Mouse (Mus musculus) stomach, adult 2 months (tissue): ENCODE measurements around the gene Ndufa1. TPM values are rescaled to one million over a fixed set of nuclear protein-coding genes. Genes with fewer than 3 reads are reported as not detected.

Experiments used
- polyA plus RNA-seq: library from polyadenylated mRNA; depleted of rRNA; stranded (reverse); fragments of >200 nt; gene quantifications from 2 replicates; pipeline ENCODE4 v1.2.3, GENCODE M21; 2012; rRNA removed

Gene Ndufa1
- polyA plus RNA-seq: 46.5 and 66.5 TPM in 2 replicates

DNA sequence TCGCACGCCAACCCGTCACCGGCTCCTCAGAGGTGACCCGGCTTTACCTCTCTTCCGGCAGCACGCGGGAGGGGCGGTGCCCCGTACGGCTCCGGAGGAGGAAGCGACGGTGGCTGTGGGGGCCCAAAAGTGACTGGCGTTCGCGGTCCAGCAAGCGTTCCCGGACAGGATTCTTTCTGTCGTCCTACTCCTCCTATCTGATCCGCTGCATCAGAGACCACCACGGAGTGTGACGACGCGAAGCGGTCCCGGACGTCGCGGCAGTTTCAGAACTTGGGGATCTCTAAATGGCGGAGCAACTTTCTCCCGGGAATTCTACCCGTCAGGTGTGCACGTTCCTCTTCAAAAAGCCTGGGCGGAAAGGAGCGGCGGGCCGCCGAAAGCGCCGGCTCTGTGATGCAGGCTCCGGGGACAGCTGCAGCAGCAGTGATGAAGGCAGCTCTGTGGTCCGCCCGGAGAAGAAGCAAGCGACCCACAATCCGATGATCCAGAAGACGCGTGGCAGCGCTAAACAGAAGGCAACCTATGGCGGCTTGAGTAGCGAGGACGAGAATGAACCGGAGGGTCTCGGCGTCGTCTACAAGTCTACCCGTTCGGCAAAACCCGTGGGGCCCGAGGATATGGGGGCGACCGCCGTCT is at the start of gene Ndufa1, which contains the start of gene Rnf113a1:
Gene Ndufa1, minus strand, starts transcription at position 59 of the 639 bp plus-strand sequence.
Gene Rnf113a1, plus strand, starts transcription at position 141 of the 639 bp plus-strand sequence.

DNA sequence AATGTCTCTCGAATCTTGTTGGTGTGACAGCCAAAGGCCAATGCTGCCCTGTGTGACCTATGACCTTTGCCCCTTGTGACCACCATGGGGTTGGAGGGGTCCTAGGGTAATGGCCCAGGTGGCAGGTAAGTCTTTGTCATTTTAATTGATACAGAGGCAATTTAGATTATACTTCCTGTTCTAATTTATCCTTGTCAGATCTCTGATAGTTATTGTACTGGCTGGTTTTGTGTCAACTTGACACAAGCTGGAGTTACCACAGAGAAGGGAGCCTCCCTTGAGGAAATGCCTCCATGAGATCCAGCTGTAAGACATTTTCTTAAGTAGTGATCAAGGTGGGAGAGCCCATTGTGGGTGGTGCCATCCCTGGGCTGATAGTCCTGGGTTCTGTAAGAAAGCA is 31.2 kb upstream of the Ndufa1 start, which contains the start of gene Rhox1:
Gene Rhox1, minus strand, starts transcription at position 101 of the 400 bp plus-strand sequence.

DNA sequence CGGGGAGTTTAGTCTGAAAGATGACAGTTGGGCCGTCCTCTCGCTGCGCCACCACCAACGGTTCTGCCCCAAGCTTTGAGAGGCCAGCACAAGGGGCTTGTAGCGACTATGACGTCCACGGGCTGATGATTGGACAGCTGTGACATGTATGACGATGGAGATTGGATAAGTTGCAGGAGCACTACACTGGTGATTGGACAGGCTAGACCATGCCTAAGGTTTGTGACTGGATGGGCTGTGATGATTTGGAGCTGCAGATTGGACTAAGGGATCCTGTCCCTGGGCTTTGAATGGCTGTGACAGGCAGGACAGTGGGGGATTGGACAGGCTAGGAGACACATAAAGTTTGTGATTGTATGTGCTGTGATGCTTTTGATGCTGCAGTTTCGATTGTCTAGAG is 20.0 kb upstream of the Ndufa1 start, which contains the start of gene Gm9:
Gene Gm9, minus strand, starts transcription at position 101 of the 400 bp plus-strand sequence.

DNA sequence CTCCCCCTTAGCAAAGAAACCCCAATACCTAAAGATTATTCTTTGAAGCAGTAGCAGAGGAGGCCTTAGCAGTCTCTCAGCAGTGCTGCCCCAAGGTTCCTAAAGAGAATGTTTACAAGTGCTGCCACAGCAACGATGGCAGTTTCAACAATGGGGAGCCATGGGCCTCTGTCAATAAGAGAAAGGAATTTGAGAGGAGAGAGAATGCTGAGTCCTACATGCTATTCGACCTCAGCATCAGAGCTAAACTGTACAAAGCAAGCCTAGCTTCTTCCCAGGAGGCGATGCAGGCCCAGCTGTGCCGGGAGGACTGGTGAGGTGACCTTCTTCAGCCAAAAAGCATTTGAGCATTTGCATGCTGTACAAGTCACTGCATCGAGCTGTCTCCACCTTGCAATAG is 22.2 kb downstream of the Ndufa1 start, which contains the start of gene Akap14:
Gene Akap14, minus strand, starts transcription at position 101 of the 400 bp plus-strand sequence.

Other genes with a start within 250 kb of the Ndufa1 start
- gene Sept6, start 199.4 kb downstream of the Ndufa1 start, polyA plus RNA-seq: 2.6 and 3.4 TPM in 2 replicates
- 0.19 and 0.40 TPM in 2 replicates for gene Sowahd, start 142.3 kb downstream of the Ndufa1 start, polyA plus RNA-seq
- gene Rpl39, start 105.8 kb downstream of the Ndufa1 start, polyA plus RNA-seq: 2.9 and 5.2 TPM in 2 replicates
- 0.08 and 0.23 TPM in 2 replicates for gene Upf3b, start 80.8 kb downstream of the Ndufa1 start, polyA plus RNA-seq
- gene Nkap, start 64.4 kb downstream of the Ndufa1 start, polyA plus RNA-seq: 0.38 and 0.83 TPM in 2 replicates
- gene Akap14, start 22.3 kb downstream of the Ndufa1 start, polyA plus RNA-seq: not detected in 2 replicates
- gene Rnf113a1, start 82 bp upstream of the Ndufa1 start, polyA plus RNA-seq: 0.28 and 0.75 TPM in 2 replicates
- gene Gm9, start 19.9 kb upstream of the Ndufa1 start, polyA plus RNA-seq: not detected in 2 replicates
- not detected in 2 replicates for gene Rhox1, start 31.1 kb upstream of the Ndufa1 start, polyA plus RNA-seq
- not detected in 2 replicates for gene Rhox2a, start 53.8 kb upstream of the Ndufa1 start, polyA plus RNA-seq
- gene Rhox3a, start 58.8 kb upstream of the Ndufa1 start, polyA plus RNA-seq: not detected in 2 replicates
- gene Rhox4a, start 74.2 kb upstream of the Ndufa1 start, polyA plus RNA-seq: not detected in 2 replicates
- not detected in 2 replicates for gene Rhox3a2, start 188.9 kb upstream of the Ndufa1 start, polyA plus RNA-seq
- not detected in 2 replicates for gene Rhox4a2, start 199.7 kb upstream of the Ndufa1 start, polyA plus RNA-seq
- gene Rhox2b, start 220.9 kb upstream of the Ndufa1 start, polyA plus RNA-seq: not detected in 2 replicates
- not detected in 2 replicates for gene Rhox4b, start 241.3 kb upstream of the Ndufa1 start, polyA plus RNA-seq